Mouse (Mus musculus) testis, adult 2 months (tissue): Measurements from ENCODE around the gene Col5a1. TPM values are rescaled to one million over a fixed set of nuclear protein-coding genes. Genes with fewer than 3 reads are reported as not detected.

Experiments
- H3K27ac ChIP-seq: fragments of 200-500 bp; 2 replicates; pipeline ENCODE4 v1.5.1; 2012; ENCODE audit warnings: low read depth, low read length; ENCODE audit not compliant: control insufficient read depth, insufficient read depth
- H3K27me3 ChIP-seq: fragments of 200-500 bp; 2 replicates; pipeline ENCODE4 v1.6.1; 2012; ENCODE audit warnings: mild to moderate bottlenecking, low read length, moderate library complexity; ENCODE audit not compliant: control insufficient read depth, insufficient read depth
- H3K36me3 ChIP-seq: fragments of 200-500 bp; 2 replicates; pipeline ENCODE4 v1.6.1; 2012; ENCODE audit warnings: mild to moderate bottlenecking, low read length; ENCODE audit not compliant: control insufficient read depth, insufficient read depth
- H3K4me1 ChIP-seq: fragments of 200-500 bp; 2 replicates; pipeline ENCODE4 v1.6.1; 2012; ENCODE audit warnings: low read length; ENCODE audit not compliant: control insufficient read depth, insufficient read depth
- H3K4me3 ChIP-seq: fragments of 200-500 bp; 2 replicates; pipeline ENCODE4 v1.5.1; 2012; ENCODE audit warnings: low read depth, mild to moderate bottlenecking, low read length, moderate library complexity, mixed read lengths; ENCODE audit not compliant: control insufficient read depth
- CTCF ChIP-seq: fragments of 200-500 bp; IDR thresholded peaks from 2 replicates; pipeline ENCODE4 v1.5.1; 2012; ENCODE audit warnings: low read depth, mild to moderate bottlenecking, inconsistent platforms, low read length, moderate library complexity; ENCODE audit not compliant: control insufficient read depth, insufficient read depth, insufficient replicate concordance
- POLR2A ChIP-seq: fragments of 200-500 bp; IDR thresholded peaks from 2 replicates; pipeline ENCODE4 v1.6.1; 2012; ENCODE audit warnings: low read depth, mild to moderate bottlenecking, inconsistent platforms, low read length, moderate library complexity; ENCODE audit not compliant: control insufficient read depth
- polyA plus RNA-seq: library from polyadenylated mRNA; depleted of rRNA; stranded (reverse); fragments of >200 nt; gene quantifications from 2 replicates; pipeline ENCODE4 v1.2.3, GENCODE M21; 2012

Gene Col5a1
- polyA plus RNA-seq, 1 experiment, result 14.2 TPM

- Histone ChIP-seq H3K4me1 (no peaks in the 10 kb centered on the region), H3K27ac (no peak overlapping the region)
These were observed 10.9 kb downstream of the Col5a1 start for GRCm38 (mm10) chr2:27897161-27897560.

GRCm38 (mm10) chr2:27899894-27900293 is 13.7 kb downstream of the Col5a1 start:
- H3K36me3 ChIP-seq, result no peaks in the 10 kb centered on the region
- TF ChIP-seq CTCF (peak; percentile 78; the same call in 1 of the 2 replicates), POLR2A (no peak)
- H3K4me1 ChIP-seq, result no peaks in the 10 kb centered on the region
- no peak overlapping the region for H3K27ac ChIP-seq
- no peaks in the 10 kb centered on the region for H3K27me3 ChIP-seq
- H3K4me3 ChIP-seq, result no peak overlapping the region

More at GRCm38 (mm10) chr2:27897161-27897560, 10.9 kb downstream of the Col5a1 start:
- no peaks in the 10 kb centered on the region for H3K36me3 ChIP-seq
- H3K4me3 ChIP-seq, result no peak overlapping the region
- H3K27me3 ChIP-seq, result no peaks in the 10 kb centered on the region
- no peak for TF ChIP-seq CTCF
- no peak for TF ChIP-seq POLR2A

- Histone ChIP-seq H3K27ac (no peak overlapping the region), H3K27me3 (no peaks in the 10 kb centered on the region), H3K36me3 (no peaks in the 10 kb centered on the region), H3K4me3 (no peak overlapping the region), H3K4me1 (no peaks in the 10 kb centered on the region)
- TF ChIP-seq POLR2A, result no peak
- TF ChIP-seq CTCF, result no peak
These were observed 14.9 kb downstream of the Col5a1 start for GRCm38 (mm10) chr2:27901076-27901475.

GRCm38 (mm10) chr2:27901525-27902245 is 15.5 kb downstream of the Col5a1 start:
- TF ChIP-seq CTCF, result no peak
- TF ChIP-seq POLR2A, result no peak
- H3K36me3 ChIP-seq, result no peaks in the 10 kb centered on the region
- no peaks in the 10 kb centered on the region for H3K4me1 ChIP-seq
- no peak overlapping the region for H3K4me3 ChIP-seq
- H3K27me3 ChIP-seq, result no peaks in the 10 kb centered on the region
- H3K27ac ChIP-seq, result no peak overlapping the region

- TF ChIP-seq POLR2A, result no peak
- no peak for TF ChIP-seq CTCF
- no peaks in the 10 kb centered on the region for H3K4me1 ChIP-seq
- no peak overlapping the region for H3K4me3 ChIP-seq
- no peaks in the 10 kb centered on the region for H3K27me3 ChIP-seq
- H3K27ac ChIP-seq, result no peak overlapping the region
- no peaks in the 10 kb centered on the region for H3K36me3 ChIP-seq
These were observed 16.1 kb downstream of the Col5a1 start for GRCm38 (mm10) chr2:27902318-27902717.

- Histone ChIP-seq H3K27ac (no peak overlapping the region), H3K4me3 (no peak overlapping the region), H3K27me3 (no peaks in the 10 kb centered on the region), H3K36me3 (no peaks in the 10 kb centered on the region), H3K4me1 (no peaks in the 10 kb centered on the region)
- TF ChIP-seq CTCF (no peak), POLR2A (no peak)
These were observed 19.2 kb downstream of the Col5a1 start for GRCm38 (mm10) chr2:27905411-27905810.

GRCm38 (mm10) chr2:27910501-27910900 is 24.3 kb downstream of the Col5a1 start:
- Histone ChIP-seq H3K27ac (no peak overlapping the region), H3K36me3 (no peaks in the 10 kb centered on the region), H3K4me3 (no peak overlapping the region), H3K4me1 (no peaks in the 10 kb centered on the region), H3K27me3 (no peaks in the 10 kb centered on the region)
- TF ChIP-seq CTCF (no peak), POLR2A (no peak)
